Mouse (Mus musculus): ENCODE measurements around the gene Tcte3.
"Not testable (repeated sequence)": the region's sequence is repeated elsewhere in the genome, so short reads cannot be mapped to it uniquely, and the experiment has no call there.

The Tcte3 gene

GRCm38 (mm10) chr17:15041175-15041729, at the start of gene Tcte3, which contains the start of the genes Ermard and Gm3448:
Gene Tcte3 (minus strand): TSS chr17:15041488.
Gene Ermard (plus strand): TSS chr17:15041208.
Gene Gm3448 (minus strand): TSS chr17:15041537.
- DNase-seq: not testable (repeated sequence)

GRCm38 (mm10) chr17:15088591-15089001, 47.3 kb upstream of the Tcte3 start:
- DNase-seq: no peak

- DNase-seq: no peak
These were observed 46.9 kb upstream of the Tcte3 start for GRCm38 (mm10) chr17:15088166-15088565.

GRCm38 (mm10) chr17:15085006-15085405, 43.7 kb upstream of the Tcte3 start:
- DNase-seq: no peak

DNA sequence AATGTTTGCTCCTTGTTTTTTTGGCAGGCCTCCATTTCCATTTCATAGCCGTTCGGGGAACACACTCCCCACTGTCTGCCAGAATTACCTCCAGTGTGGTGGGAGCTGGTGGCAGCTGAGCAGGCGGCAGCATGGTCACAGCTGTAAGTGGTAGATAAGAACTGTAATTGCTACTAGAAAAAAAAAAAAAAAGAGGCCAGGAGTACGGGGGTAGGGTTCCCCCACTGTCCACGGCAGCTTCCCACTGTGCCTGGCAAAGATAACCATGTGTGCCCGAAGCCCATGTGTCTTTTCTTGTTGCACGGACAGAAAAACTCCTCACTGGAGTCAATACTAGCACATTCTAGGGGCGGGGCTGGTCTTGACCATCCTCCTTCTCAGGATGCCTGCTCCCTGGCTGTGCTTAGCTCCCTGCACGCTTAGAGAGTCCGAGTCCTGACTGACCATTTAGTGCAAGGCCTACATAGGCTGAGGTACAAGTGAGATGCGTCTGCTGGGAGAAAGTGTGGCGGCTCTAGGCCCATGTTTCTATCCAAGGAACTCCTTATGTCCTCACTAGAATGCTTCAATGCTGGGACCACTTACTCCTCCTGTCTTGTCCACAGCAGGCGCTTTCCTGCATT, 43.0 kb upstream of the Tcte3 start:
- DNase-seq: no peak

DNA sequence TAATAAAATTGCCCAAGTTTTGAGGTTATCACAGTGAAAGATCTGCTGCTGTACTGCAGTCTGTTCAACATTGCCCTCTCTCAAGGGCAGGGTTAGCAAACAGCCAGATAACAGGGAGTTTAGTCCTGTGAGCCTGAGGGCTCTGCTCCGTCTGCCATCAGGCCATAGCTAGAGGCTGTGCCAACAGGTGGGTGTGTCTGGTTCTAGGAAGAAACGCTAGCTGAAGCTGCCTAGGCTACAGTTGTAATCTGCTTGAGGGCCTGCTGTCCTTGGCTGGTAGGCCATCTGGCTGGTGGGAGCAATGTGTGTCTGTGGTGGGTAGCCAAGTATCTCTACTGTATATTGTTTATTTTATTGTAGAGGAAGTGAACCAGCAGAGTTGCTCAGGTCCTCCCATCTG, 36.2 kb upstream of the Tcte3 start:
- no peak for DNase-seq

DNA sequence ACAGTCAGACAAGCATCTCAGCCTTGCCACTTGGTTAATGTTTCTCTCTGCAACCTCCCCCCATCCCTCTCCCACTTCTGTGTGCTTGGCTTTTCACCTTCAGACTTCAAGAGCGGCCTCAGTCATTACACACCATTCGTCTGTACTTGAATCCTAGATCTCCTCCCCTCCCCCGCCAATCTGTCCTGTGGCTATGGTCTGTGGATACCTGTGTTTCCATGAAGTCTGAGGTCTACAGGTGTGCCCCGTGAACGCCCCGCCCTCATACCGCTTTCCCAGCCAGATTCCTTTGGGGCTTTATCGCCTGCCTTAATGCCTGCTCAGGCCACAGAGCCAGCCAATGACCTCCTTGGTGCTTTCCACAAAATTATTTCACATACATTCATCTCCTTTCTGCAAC, 33.7 kb upstream of the Tcte3 start:
- no peak for DNase-seq

DNA sequence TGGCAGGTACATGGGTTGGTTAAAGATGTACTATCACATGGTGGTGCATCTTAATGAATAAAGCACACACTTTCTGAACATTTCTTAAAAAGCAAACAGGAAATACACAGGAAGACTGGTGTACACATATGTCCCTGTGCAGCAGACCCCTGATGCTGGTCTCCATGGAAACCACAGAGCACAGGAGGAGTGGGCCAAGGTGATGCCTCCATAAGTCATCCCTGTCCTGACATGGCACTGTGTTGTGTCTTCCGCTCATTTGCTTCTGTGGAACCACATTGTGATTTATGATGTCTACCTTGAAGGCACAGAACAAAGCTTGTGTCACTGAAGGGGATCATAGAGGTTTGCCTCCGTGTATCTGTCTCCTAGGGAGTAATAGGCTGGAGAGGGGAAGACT, 30.9 kb upstream of the Tcte3 start:
- no peak for DNase-seq

DNA sequence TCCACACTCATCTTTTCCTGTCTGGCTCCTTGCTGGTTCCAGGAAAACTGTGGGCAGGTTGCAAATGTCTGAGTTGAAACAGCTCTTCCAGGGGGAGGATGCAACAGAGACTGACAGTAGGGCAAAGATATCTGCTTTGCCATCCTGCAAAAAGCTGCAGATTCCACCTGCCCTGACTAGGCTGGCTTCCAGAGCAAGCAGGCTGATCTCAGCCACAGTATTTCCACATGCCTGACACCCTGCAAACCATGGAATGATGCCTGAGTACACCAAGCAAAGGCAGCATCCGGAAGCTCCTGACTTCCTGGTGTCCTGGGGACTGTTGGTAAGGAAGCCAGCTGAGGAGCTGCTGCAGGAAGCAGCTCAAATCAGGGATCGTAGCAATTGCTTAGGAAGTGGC, 27.8 kb upstream of the Tcte3 start:
- DNase-seq: no peak

GRCm38 (mm10) chr17:15068040-15068792, 26.9 kb upstream of the Tcte3 start:
- no peak for DNase-seq

DNA sequence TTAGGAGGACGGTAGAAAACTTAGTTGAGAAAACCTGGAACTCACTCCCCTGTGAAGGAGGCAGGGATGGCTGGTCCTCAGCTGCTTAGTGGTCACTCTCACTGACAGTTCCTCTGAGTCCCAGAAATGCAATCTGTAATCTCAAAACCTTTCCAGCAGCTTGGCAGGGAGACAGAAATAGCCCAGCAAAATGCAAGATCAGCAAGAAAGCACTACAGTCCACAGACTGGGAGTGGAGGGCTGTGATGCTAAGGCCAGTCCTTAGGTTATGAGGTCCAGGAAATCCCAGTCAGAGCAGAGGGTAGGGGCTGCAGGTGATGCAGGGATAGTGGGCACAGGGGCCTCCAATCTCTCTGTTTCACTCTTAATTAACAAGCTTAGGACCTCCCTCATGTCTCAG, 25.6 kb upstream of the Tcte3 start:
- no peak for DNase-seq

GRCm38 (mm10) chr17:15066066-15066465, 24.8 kb upstream of the Tcte3 start:
- no peak for DNase-seq

DNA sequence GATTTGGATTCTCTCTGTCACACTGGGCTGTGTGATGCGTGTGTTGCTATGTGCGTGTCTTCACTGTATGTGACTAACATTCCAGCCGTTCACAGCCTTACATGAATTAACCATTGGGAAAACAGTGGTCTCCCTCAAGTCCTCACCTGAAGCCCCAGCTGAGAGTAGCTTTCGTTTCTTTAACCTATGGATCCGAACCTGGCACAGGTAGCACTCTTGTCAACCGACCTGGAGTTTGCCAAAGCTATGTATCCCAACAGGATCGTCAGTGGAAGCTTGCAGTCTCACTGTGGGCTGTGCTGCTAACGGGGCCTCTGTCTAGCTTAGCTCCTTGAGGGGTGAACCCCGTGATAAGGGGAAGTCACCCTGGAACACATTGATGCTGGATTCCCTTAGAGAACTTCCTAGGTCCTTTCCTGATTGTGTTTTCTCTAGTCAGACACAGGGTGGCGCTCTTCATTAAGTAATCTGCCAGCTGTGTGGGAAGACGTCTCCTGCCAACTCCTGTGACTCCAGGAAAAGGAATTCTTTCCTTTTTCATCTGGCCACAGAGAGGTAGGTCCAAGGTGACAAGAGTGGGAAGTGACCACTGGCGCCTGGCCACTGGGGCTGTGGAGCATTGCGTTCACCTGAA, 24.2 kb upstream of the Tcte3 start:
- peak; percentile 45 for DNase-seq

- no peak for DNase-seq
These were observed 19.1 kb upstream of the Tcte3 start for GRCm38 (mm10) chr17:15060356-15060755.

- DNase-seq: no peak
These were observed 18.4 kb upstream of the Tcte3 start for GRCm38 (mm10) chr17:15059646-15060045.

GRCm38 (mm10) chr17:15058161-15058591, 16.9 kb upstream of the Tcte3 start:
- no peak for DNase-seq

- DNase-seq: no peak
These were observed 14.6 kb upstream of the Tcte3 start for GRCm38 (mm10) chr17:15055925-15056324.

DNA sequence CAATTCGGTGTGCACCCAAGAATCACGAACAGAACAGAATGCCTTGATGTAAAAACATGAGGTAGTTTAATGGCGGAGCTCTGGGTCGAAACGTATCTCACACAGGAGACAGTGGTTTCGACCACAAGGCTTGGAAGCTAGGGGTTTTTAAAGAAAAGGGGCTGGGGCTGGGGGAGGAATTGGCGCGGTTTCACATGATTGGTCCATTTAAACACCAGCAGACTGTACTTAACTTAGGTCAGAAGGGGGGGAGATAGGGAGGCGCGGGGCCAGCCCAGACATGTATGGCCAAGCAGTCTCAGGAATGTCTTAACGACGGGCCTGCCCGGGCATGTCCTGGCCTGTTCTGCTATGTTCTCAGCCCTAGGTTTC, 12.5 kb upstream of the Tcte3 start:
- DNase-seq: not testable (repeated sequence)

- DNase-seq: not testable (repeated sequence)
These were observed 12.0 kb upstream of the Tcte3 start for GRCm38 (mm10) chr17:15053183-15053828.

GRCm38 (mm10) chr17:15052766-15053165, 11.5 kb upstream of the Tcte3 start:
- DNase-seq: not testable (repeated sequence)

DNA sequence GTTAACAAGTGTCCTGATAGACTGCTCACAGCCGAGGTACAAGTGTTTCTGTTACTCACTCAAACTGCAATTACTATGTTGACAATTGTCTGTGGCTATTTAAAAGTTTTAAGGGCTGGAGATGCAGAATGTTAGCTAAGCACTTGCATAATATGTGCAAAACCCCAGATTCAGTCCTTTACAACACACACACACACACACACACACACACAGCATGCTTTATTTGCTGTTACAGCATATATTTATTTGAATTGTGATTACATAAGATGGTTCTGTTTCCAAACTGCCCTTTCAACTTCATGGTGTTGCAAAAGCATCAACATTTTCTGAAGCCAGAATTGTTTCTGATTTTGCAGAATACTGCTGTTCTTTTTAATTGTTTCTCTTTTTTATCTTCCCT, 9.1 kb upstream of the Tcte3 start:
- DNase-seq: not testable (repeated sequence)

GRCm38 (mm10) chr17:15040455-15040854, 833 bp downstream of the Tcte3 start:
- DNase-seq: not testable (repeated sequence)

DNA sequence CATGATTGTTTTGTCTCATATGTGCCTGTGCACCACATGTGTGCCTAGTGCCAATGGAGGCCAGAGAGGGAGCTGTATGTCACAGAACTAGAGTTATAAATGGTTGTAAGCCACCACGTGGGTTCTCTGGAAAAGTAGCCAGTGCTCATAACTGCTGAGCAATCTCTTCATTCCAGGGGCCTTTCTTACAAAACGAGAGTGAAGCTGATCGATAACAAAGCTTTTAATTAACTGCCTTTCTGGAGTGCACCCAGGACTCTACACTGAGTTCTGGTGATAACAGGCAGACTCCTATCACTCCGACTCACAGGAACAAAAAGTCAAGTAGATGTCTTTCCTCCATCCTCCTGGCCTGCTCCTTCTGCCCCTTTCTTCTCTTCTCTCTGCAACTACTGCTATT, 9.9 kb downstream of the Tcte3 start:
- DNase-seq: not testable (repeated sequence)
